18 mouse cellular contexts compared by ENCODE assay signal in the genomic region with DNA sequence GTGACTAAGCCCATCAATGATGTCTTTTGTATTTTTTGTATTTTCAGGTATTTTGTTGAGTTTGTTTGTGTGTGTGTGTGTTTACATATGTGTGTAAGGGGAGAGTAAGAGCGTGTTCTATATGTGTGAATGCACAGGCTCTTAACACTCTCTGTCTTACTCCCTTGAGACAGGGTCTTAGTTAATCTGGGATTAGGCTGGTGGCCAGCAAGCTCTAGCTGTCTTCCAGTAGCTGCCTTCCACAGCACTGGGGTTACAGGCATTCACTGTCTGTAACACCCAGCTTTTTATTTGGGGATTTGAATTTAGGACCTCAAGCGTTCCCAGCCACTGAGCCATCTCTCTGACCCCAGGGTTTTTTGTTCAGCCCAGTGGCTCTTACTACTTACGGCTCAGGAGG. TPM values are rescaled to one million over a fixed set of nuclear protein-coding genes. Genes with fewer than 3 reads are reported as not detected.
A peak's percentile ranks its signal among the peaks of the same experiment; 100 is the strongest.
DNase-seq lines count a peak whose midpoint lies in the region; ATAC-seq and TF ChIP-seq lines count a peak whose summit lies in the region.
"Had no signal": no experiment of that assay in that cellular context is flagged by ENCODE, and none has a peak within 500 bp of the region (broad histone marks: within the 10 kb centered on the region; RNA-seq: fewer than 3 reads in every experiment).

No protein-coding gene starts in this region.

- H3K4me3 ChIP-seq in hindbrain, postnatal 0 days (ENCODE audit: low read length), result no peak overlapping the region
- no peak overlapping the region for H3K4me3 ChIP-seq in hindbrain, embryonic 11.5 days (ENCODE audit: low read depth, low read length)
- no peak overlapping the region for H3K4me3 ChIP-seq in midbrain, embryonic 14.5 days (replicated peaks; ENCODE audit: low read depth, low read length)
- no peak overlapping the region for H3K4me3 ChIP-seq in midbrain, embryonic 11.5 days (ENCODE audit: low read depth, low read length)
- no peak overlapping the region for H3K4me3 ChIP-seq in midbrain, postnatal 0 days (ENCODE audit: low read depth, low read length)
- H3K4me3 ChIP-seq in heart, adult 2 months, result no peak overlapping the region
- H3K4me3 ChIP-seq: forebrain, embryonic 13.5 days; gastrocnemius, adult 2 months; heart, embryonic 13.5 days; hindbrain, embryonic 12.5 days had no signal

- TF ChIP-seq CTCF in hindbrain, postnatal 0 days (IDR thresholded peaks at IDR 0.05; ENCODE audit: low read depth), result no peak
- TF ChIP-seq CTCF in midbrain, postnatal 0 days (IDR thresholded peaks at IDR 0.05), result no peak
- no peak for TF ChIP-seq CTCF in heart, adult 2 months (IDR thresholded peaks at IDR 0.05)

- no peaks in the 10 kb centered on the region for H3K9me3 ChIP-seq in hindbrain, postnatal 0 days (ENCODE audit: low read length)
- H3K9me3 ChIP-seq in hindbrain, embryonic 11.5 days (ENCODE audit: control insufficient read depth, low read length), result no peaks in the 10 kb centered on the region
- no peaks in the 10 kb centered on the region for H3K9me3 ChIP-seq in midbrain, embryonic 14.5 days (ENCODE audit: control insufficient read depth, low read length)
- H3K9me3 ChIP-seq in midbrain, embryonic 11.5 days (ENCODE audit: control insufficient read depth, low read length), result no peaks in the 10 kb centered on the region
- no peaks in the 10 kb centered on the region for H3K9me3 ChIP-seq in midbrain, postnatal 0 days (ENCODE audit: low read length)
- H3K9me3 ChIP-seq: forebrain, embryonic 13.5 days; heart, embryonic 13.5 days; hindbrain, embryonic 12.5 days had no signal

- DNase-seq in hindbrain, postnatal 0 days (ENCODE audit: low spot score), result peak; percentile 61
- no peak for DNase-seq in hindbrain, embryonic 11.5 days (ENCODE audit: low spot score)
- peak; percentile 59 for DNase-seq in midbrain, embryonic 14.5 days
- no peak for DNase-seq in midbrain, embryonic 11.5 days (ENCODE audit: low spot score, missing footprints)
- peak; percentile 57 for DNase-seq in midbrain, postnatal 0 days (ENCODE audit: low spot score)
- no peak for DNase-seq in heart, adult 2 months
- no peak for DNase-seq in frontal cortex, postnatal 10 days (ENCODE audit: low spot score in 2 of 2)
- DNase-seq: adrenal gland, adult 2 months; adrenal gland, postnatal 25 days; cerebellum, adult 8-10 months; cerebellum, postnatal 25 days; forebrain, postnatal 0 days; gastrocnemius, adult 2 months; gastrocnemius, postnatal 25 days; heart, postnatal 36 days had no signal

- no peak for TF ChIP-seq POLR2A in heart, adult 2 months (IDR thresholded peaks at IDR 0.05; ENCODE audit: insufficient read depth, low read depth, low read length)

- H3K4me1 ChIP-seq in hindbrain, postnatal 0 days (ENCODE audit: insufficient read depth, low read length), result no peaks in the 10 kb centered on the region
- H3K4me1 ChIP-seq in hindbrain, embryonic 11.5 days (replicated peaks; ENCODE audit: control insufficient read depth, insufficient read depth, low read length), result no peaks in the 10 kb centered on the region
- 0 out of 2 replicates have a peak, but pooled peaks cover 6% of the 10 kb centered on the region for H3K4me1 ChIP-seq in midbrain, embryonic 14.5 days (ENCODE audit: control insufficient read depth, insufficient read depth, low read length)
- no peaks in the 10 kb centered on the region for H3K4me1 ChIP-seq in midbrain, embryonic 11.5 days (ENCODE audit: control insufficient read depth, insufficient read depth, low read length)
- H3K4me1 ChIP-seq in midbrain, postnatal 0 days (ENCODE audit: insufficient read depth, low read length), result peaks cover 3% of the 10 kb centered on the region; the same call in 1 of the 2 replicates
- no peaks in the 10 kb centered on the region; the same call in 1 of the 2 replicates for H3K4me1 ChIP-seq in heart, adult 2 months (ENCODE audit: control insufficient read depth, insufficient read depth, low read length)

- H3K36me3 ChIP-seq in hindbrain, postnatal 0 days (ENCODE audit: insufficient read depth, low read length), result peaks cover 61% of the 10 kb centered on the region
- H3K36me3 ChIP-seq in hindbrain, embryonic 11.5 days (ENCODE audit: control insufficient read depth, insufficient read depth, low read length), result peaks cover 17% of the 10 kb centered on the region
- H3K36me3 ChIP-seq in midbrain, embryonic 14.5 days (ENCODE audit: control insufficient read depth, insufficient read depth, low read length), result peaks cover 93% of the 10 kb centered on the region
- peaks cover 35% of the 10 kb centered on the region for H3K36me3 ChIP-seq in midbrain, embryonic 11.5 days (ENCODE audit: control insufficient read depth, insufficient read depth, low read length)
- H3K36me3 ChIP-seq in midbrain, postnatal 0 days (ENCODE audit: insufficient read depth, low read length), result peaks cover 54% of the 10 kb centered on the region
- peaks cover 7% of the 10 kb centered on the region for H3K36me3 ChIP-seq in heart, adult 2 months (ENCODE audit: control insufficient read depth, insufficient read depth, low read length)

- no peak for TF ChIP-seq EP300 in heart, adult 2 months (IDR thresholded peaks at IDR 0.05; ENCODE audit: insufficient read depth, low read depth, low read length)

- H3K9ac ChIP-seq in hindbrain, postnatal 0 days (replicated peaks; ENCODE audit: low read length), result no peak overlapping the region
- H3K9ac ChIP-seq in hindbrain, embryonic 11.5 days (ENCODE audit: low read depth, low read length), result no peak overlapping the region
- no peak overlapping the region for H3K9ac ChIP-seq in midbrain, embryonic 14.5 days (replicated peaks; ENCODE audit: low read length)
- H3K9ac ChIP-seq in midbrain, embryonic 11.5 days (ENCODE audit: low read length), result no peak overlapping the region
- no peak overlapping the region for H3K9ac ChIP-seq in midbrain, postnatal 0 days (replicated peaks; ENCODE audit: low read length, poor library complexity, severe bottlenecking)
- no peak overlapping the region for H3K9ac ChIP-seq in heart, adult 2 months (ENCODE audit: low read depth, low read length)
- H3K9ac ChIP-seq: forebrain, embryonic 13.5 days; forebrain, postnatal 0 days; heart, embryonic 13.5 days; hindbrain, embryonic 12.5 days had no signal

- ATAC-seq in hindbrain, postnatal 0 days, result no peak
- no peak for ATAC-seq in hindbrain, embryonic 11.5 days (ENCODE audit: low FRiP score)
- ATAC-seq in midbrain, embryonic 14.5 days (ENCODE audit: low FRiP score, low TSS enrichment), result no peak
- no peak for ATAC-seq in midbrain, embryonic 11.5 days (ENCODE audit: low FRiP score)
- no peak for ATAC-seq in midbrain, postnatal 0 days (ENCODE audit: low FRiP score)
- ATAC-seq: forebrain, embryonic 13.5 days; forebrain, postnatal 0 days had no signal

- H3K27ac ChIP-seq in hindbrain, postnatal 0 days, result no peak overlapping the region
- no peak overlapping the region for H3K27ac ChIP-seq in hindbrain, embryonic 11.5 days (ENCODE audit: low read depth, low read length)
- H3K27ac ChIP-seq in midbrain, embryonic 14.5 days (replicated peaks; ENCODE audit: low read depth, low read length), result 0 out of 2 replicates have a peak overlapping the region, but pooled peaks have one; percentile 26
- H3K27ac ChIP-seq in midbrain, embryonic 11.5 days (ENCODE audit: low read depth, low read length), result no peak overlapping the region
- no peak overlapping the region for H3K27ac ChIP-seq in midbrain, postnatal 0 days (ENCODE audit: low read depth, low read length)
- no peak overlapping the region for H3K27ac ChIP-seq in heart, adult 2 months
- H3K27ac ChIP-seq: forebrain, embryonic 13.5 days; heart, embryonic 13.5 days; hindbrain, embryonic 12.5 days had no signal

- WGBS in hindbrain, postnatal 0 days, result 67% methylated on average over 3 of the region's 3 CpGs
- WGBS in hindbrain, embryonic 11.5 days, result 100% methylated on average over 3 of the region's 3 CpGs
- WGBS in midbrain, embryonic 14.5 days, result 62% methylated on average over 3 of the region's 3 CpGs
- WGBS in midbrain, embryonic 11.5 days, result 94% methylated on average over 3 of the region's 3 CpGs
- 49% methylated on average over 3 of the region's 3 CpGs for WGBS in midbrain, postnatal 0 days
- WGBS in heart, adult 2 months, result 92% methylated on average over 3 of the region's 3 CpGs

- H3K27me3 ChIP-seq in hindbrain, postnatal 0 days (ENCODE audit: insufficient read depth, low read length), result no peaks in the 10 kb centered on the region
- no peaks in the 10 kb centered on the region for H3K27me3 ChIP-seq in hindbrain, embryonic 11.5 days (ENCODE audit: control insufficient read depth, insufficient read depth, low read length)
- H3K27me3 ChIP-seq in midbrain, embryonic 14.5 days (ENCODE audit: control insufficient read depth, insufficient read depth, low read length), result no peaks in the 10 kb centered on the region
- no peaks in the 10 kb centered on the region for H3K27me3 ChIP-seq in midbrain, embryonic 11.5 days (ENCODE audit: control insufficient read depth, insufficient read depth, low read length)
- no peaks in the 10 kb centered on the region for H3K27me3 ChIP-seq in midbrain, postnatal 0 days (ENCODE audit: insufficient read depth, low read length)
- no peaks in the 10 kb centered on the region for H3K27me3 ChIP-seq in heart, adult 2 months (ENCODE audit: control insufficient read depth, insufficient read depth, low read length)
- H3K27me3 ChIP-seq: forebrain, embryonic 13.5 days; heart, embryonic 13.5 days; hindbrain, embryonic 12.5 days had no signal

- 0 out of 2 replicates have a peak, but pooled peaks cover 1% of the 10 kb centered on the region for H3K79me2 ChIP-seq in heart, adult 2 months (replicated peaks; ENCODE audit: control insufficient read depth, insufficient read depth, low read length)

- intact Hi-C loops in heart, adult 2 months (cut with DNase I), result no loop called here

- H3K4me2 ChIP-seq in hindbrain, postnatal 0 days (ENCODE audit: low read depth, low read length), result no peak overlapping the region
- H3K4me2 ChIP-seq in hindbrain, embryonic 11.5 days (replicated peaks; ENCODE audit: low read depth, low read length), result no peak overlapping the region
- H3K4me2 ChIP-seq in midbrain, embryonic 14.5 days (ENCODE audit: low read length), result no peak overlapping the region
- H3K4me2 ChIP-seq in midbrain, embryonic 11.5 days, result no peak overlapping the region
- no peak overlapping the region for H3K4me2 ChIP-seq in midbrain, postnatal 0 days (ENCODE audit: low read depth, low read length, poor library complexity, severe bottlenecking)
- H3K4me2 ChIP-seq: forebrain, embryonic 13.5 days; heart, embryonic 13.5 days; hindbrain, embryonic 12.5 days had no signal

RNA-seq across cellular contexts. Expression of a gene that starts 13.6 kb away (rescaled TPM):
- 108 TPM in 2 replicates for total RNA-seq in hindbrain, postnatal 0 days (2014; rRNA removed)
- 96.4 and 102 TPM in 2 replicates for polyA plus RNA-seq in hindbrain, postnatal 0 days (2015; fragmentation: Nextera tagmentation; extraction: Ambion mirVana)
- 34.0 and 37.5 TPM in 2 replicates for polyA plus RNA-seq in hindbrain, embryonic 11.5 days (2014; fragmentation: Nextera tagmentation; extraction: Ambion mirVana)
- polyA plus RNA-seq in midbrain, embryonic 14.5 days (2014; fragmentation: Nextera tagmentation; extraction: Ambion mirVana), result 82.5 and 115 TPM in 2 replicates
- 27.3 and 31.1 TPM in 2 replicates for polyA plus RNA-seq in midbrain, embryonic 11.5 days (2014; fragmentation: Nextera tagmentation; extraction: Ambion mirVana)
- 112 and 119 TPM in 2 replicates for total RNA-seq in midbrain, postnatal 0 days (2014; rRNA removed)
- 116 and 121 TPM in 2 replicates for polyA plus RNA-seq in midbrain, postnatal 0 days (2015; fragmentation: Nextera tagmentation; extraction: Ambion mirVana)
- total RNA-seq in heart, adult 2 months (2021), result 1 to 10 TPM; 7.0 to 8.4 TPM
- 9.4 and 16.0 TPM in 2 replicates for polyA plus RNA-seq in heart, adult 2 months (2012; rRNA removed)

RNA-seq across cellular contexts. Expression of a gene that starts 13.8 kb away (rescaled TPM):
- 123 and 128 TPM in 2 replicates for total RNA-seq in hindbrain, postnatal 0 days (2014; rRNA removed)
- 56.7 and 61.4 TPM in 2 replicates for polyA plus RNA-seq in hindbrain, postnatal 0 days (2015; fragmentation: Nextera tagmentation; extraction: Ambion mirVana)
- 46.5 and 46.8 TPM in 2 replicates for polyA plus RNA-seq in hindbrain, embryonic 11.5 days (2014; fragmentation: Nextera tagmentation; extraction: Ambion mirVana)
- 87.9 and 88.9 TPM in 2 replicates for polyA plus RNA-seq in midbrain, embryonic 14.5 days (2014; fragmentation: Nextera tagmentation; extraction: Ambion mirVana)
- polyA plus RNA-seq in midbrain, embryonic 11.5 days (2014; fragmentation: Nextera tagmentation; extraction: Ambion mirVana), result 42.4 and 47.5 TPM in 2 replicates
- 139 and 150 TPM in 2 replicates for total RNA-seq in midbrain, postnatal 0 days (2014; rRNA removed)
- 71.7 and 75.7 TPM in 2 replicates for polyA plus RNA-seq in midbrain, postnatal 0 days (2015; fragmentation: Nextera tagmentation; extraction: Ambion mirVana)
- 10 to 100 TPM; 34.3 to 38.0 TPM for total RNA-seq in heart, adult 2 months (2021)
- polyA plus RNA-seq in heart, adult 2 months (2012; rRNA removed), result 27.8 and 31.4 TPM in 2 replicates

RNA-seq across cellular contexts. Expression of a gene that starts 34.8 kb away (rescaled TPM):
- 40.3 and 42.3 TPM in 2 replicates for total RNA-seq in hindbrain, postnatal 0 days (2014; rRNA removed)
- 20.4 and 21.2 TPM in 2 replicates for polyA plus RNA-seq in hindbrain, postnatal 0 days (2015; fragmentation: Nextera tagmentation; extraction: Ambion mirVana)
- 50.4 and 51.6 TPM in 2 replicates for polyA plus RNA-seq in hindbrain, embryonic 11.5 days (2014; fragmentation: Nextera tagmentation; extraction: Ambion mirVana)
- polyA plus RNA-seq in midbrain, embryonic 14.5 days (2014; fragmentation: Nextera tagmentation; extraction: Ambion mirVana), result 24.0 and 34.4 TPM in 2 replicates
- polyA plus RNA-seq in midbrain, embryonic 11.5 days (2014; fragmentation: Nextera tagmentation; extraction: Ambion mirVana), result 50.5 and 61.2 TPM in 2 replicates
- 36.4 and 49.7 TPM in 2 replicates for total RNA-seq in midbrain, postnatal 0 days (2014; rRNA removed)
- 13.8 and 18.3 TPM in 2 replicates for polyA plus RNA-seq in midbrain, postnatal 0 days (2015; fragmentation: Nextera tagmentation; extraction: Ambion mirVana)
- total RNA-seq in heart, adult 2 months (2021), result 1 to 10 TPM; 7.2 to 8.3 TPM
- 13.6 and 14.9 TPM in 2 replicates for polyA plus RNA-seq in heart, adult 2 months (2012; rRNA removed)

RNA-seq across cellular contexts. Expression of a gene that starts 35.7 kb away (rescaled TPM):
- 12.0 and 17.1 TPM in 2 replicates for total RNA-seq in hindbrain, postnatal 0 days (2014; rRNA removed)
- 8.2 and 8.3 TPM in 2 replicates for polyA plus RNA-seq in hindbrain, postnatal 0 days (2015; fragmentation: Nextera tagmentation; extraction: Ambion mirVana)
- 1.5 and 2.0 TPM in 2 replicates for polyA plus RNA-seq in hindbrain, embryonic 11.5 days (2014; fragmentation: Nextera tagmentation; extraction: Ambion mirVana)
- 5.1 and 5.6 TPM in 2 replicates for polyA plus RNA-seq in midbrain, embryonic 14.5 days (2014; fragmentation: Nextera tagmentation; extraction: Ambion mirVana)
- 1.6 and 2.1 TPM in 2 replicates for polyA plus RNA-seq in midbrain, embryonic 11.5 days (2014; fragmentation: Nextera tagmentation; extraction: Ambion mirVana)
- 15.1 and 18.0 TPM in 2 replicates for total RNA-seq in midbrain, postnatal 0 days (2014; rRNA removed)
- polyA plus RNA-seq in midbrain, postnatal 0 days (2015; fragmentation: Nextera tagmentation; extraction: Ambion mirVana), result 9.2 and 9.3 TPM in 2 replicates
- 10 to 100 TPM; 49.6 to 51.6 TPM for total RNA-seq in heart, adult 2 months (2021)
- polyA plus RNA-seq in heart, adult 2 months (2012; rRNA removed), result 111 and 128 TPM in 2 replicates

RNA-seq across cellular contexts. Expression of a gene that starts 54.4 kb away (rescaled TPM):
- 36.4 and 53.8 TPM in 2 replicates for total RNA-seq in hindbrain, postnatal 0 days (2014; rRNA removed)
- 40.4 and 47.5 TPM in 2 replicates for polyA plus RNA-seq in hindbrain, postnatal 0 days (2015; fragmentation: Nextera tagmentation; extraction: Ambion mirVana)
- 43.3 and 50.1 TPM in 2 replicates for polyA plus RNA-seq in hindbrain, embryonic 11.5 days (2014; fragmentation: Nextera tagmentation; extraction: Ambion mirVana)
- 44.8 and 48.8 TPM in 2 replicates for polyA plus RNA-seq in midbrain, embryonic 14.5 days (2014; fragmentation: Nextera tagmentation; extraction: Ambion mirVana)
- polyA plus RNA-seq in midbrain, embryonic 11.5 days (2014; fragmentation: Nextera tagmentation; extraction: Ambion mirVana), result 45.7 and 49.7 TPM in 2 replicates
- 43.6 and 46.3 TPM in 2 replicates for total RNA-seq in midbrain, postnatal 0 days (2014; rRNA removed)
- polyA plus RNA-seq in midbrain, postnatal 0 days (2015; fragmentation: Nextera tagmentation; extraction: Ambion mirVana), result 41.2 and 47.0 TPM in 2 replicates
- 10 to 100 TPM; 21.6 to 26.4 TPM for total RNA-seq in heart, adult 2 months (2021)
- 24.3 and 27.1 TPM in 2 replicates for polyA plus RNA-seq in heart, adult 2 months (2012; rRNA removed)

Comparison
In these comparisons a context has a peak if more than half of its experiments do, and no peak if none do; other contexts are left out.
1. DNase-seq: peak in hindbrain, postnatal 0 days (single experiment), midbrain, embryonic 14.5 days (single experiment) and midbrain, postnatal 0 days (single experiment); none in hindbrain, embryonic 11.5 days (single experiment), midbrain, embryonic 11.5 days (single experiment), heart, adult 2 months (0 of 2) and frontal cortex, postnatal 10 days (0 of 2).